Mouse (Mus musculus) small intestine, adult 2 months (tissue): ENCODE data around the gene Serp2. TPM values are rescaled to one million over a fixed set of nuclear protein-coding genes. Genes with fewer than 3 reads are reported as not detected.
A peak's percentile ranks its signal among the peaks of the same experiment; 100 is the strongest.

Experiments
- H3K27ac ChIP-seq: fragments of 200-500 bp; 2 replicates; pipeline ENCODE4 v1.5.1; 2012; ENCODE audit warnings: low read depth, low read length, control low read depth, inconsistent platforms; ENCODE audit not compliant: insufficient read depth
- H3K27me3 ChIP-seq: fragments of 200-500 bp; 2 replicates; pipeline ENCODE4 v1.6.1; 2012; ENCODE audit warnings: mild to moderate bottlenecking, moderate library complexity, low read length, inconsistent platforms; ENCODE audit not compliant: control insufficient read depth, insufficient read depth
- H3K36me3 ChIP-seq: fragments of 200-500 bp; 2 replicates; pipeline ENCODE4 v1.6.1; 2012; ENCODE audit warnings: mild to moderate bottlenecking, low read length, control low read depth, inconsistent platforms; ENCODE audit not compliant: control insufficient read depth, insufficient read depth
- H3K4me1 ChIP-seq: fragments of 200-500 bp; 2 replicates; pipeline ENCODE4 v1.6.1; 2012; ENCODE audit warnings: low read length, inconsistent platforms, mixed read lengths; ENCODE audit not compliant: control insufficient read depth, insufficient read depth, insufficient read length
- H3K4me3 ChIP-seq: fragments of 200-500 bp; 2 replicates; pipeline ENCODE4 v1.5.1; 2012; ENCODE audit warnings: low read depth, mild to moderate bottlenecking, control low read depth, inconsistent platforms, low read length, moderate library complexity
- CTCF ChIP-seq: fragments of 200-500 bp; IDR thresholded peaks from 2 replicates; pipeline ENCODE4 v1.5.1; 2012; ENCODE audit warnings: low read depth, mild to moderate bottlenecking, control low read depth, inconsistent platforms, low read length, moderate library complexity, mixed read lengths; ENCODE audit not compliant: insufficient replicate concordance, insufficient read length; ENCODE audit errors: extremely low read depth
- POLR2A ChIP-seq: fragments of 200-500 bp; IDR thresholded peaks from 2 replicates; pipeline ENCODE4 v1.6.1; 2012; ENCODE audit warnings: low read depth, mild to moderate bottlenecking, control low read depth, inconsistent platforms, low read length, moderate library complexity
- WGBS: fragments of 180-500 bp; shearing (Covaris S2); methylation state at CpG from one replicate; pipeline ENCODE4 v1.1.7; 2018; 5-methylcytosine and 5-hydroxymethylcytosine counted together
- polyA plus RNA-seq: library from polyadenylated mRNA; depleted of rRNA; stranded (reverse); fragments of >200 nt; gene quantifications from 2 replicates; pipeline ENCODE4 v1.2.3, GENCODE M21; 2012

The Serp2 gene
- polyA plus RNA-seq, 1 experiment: 2.0 TPM

DNA sequence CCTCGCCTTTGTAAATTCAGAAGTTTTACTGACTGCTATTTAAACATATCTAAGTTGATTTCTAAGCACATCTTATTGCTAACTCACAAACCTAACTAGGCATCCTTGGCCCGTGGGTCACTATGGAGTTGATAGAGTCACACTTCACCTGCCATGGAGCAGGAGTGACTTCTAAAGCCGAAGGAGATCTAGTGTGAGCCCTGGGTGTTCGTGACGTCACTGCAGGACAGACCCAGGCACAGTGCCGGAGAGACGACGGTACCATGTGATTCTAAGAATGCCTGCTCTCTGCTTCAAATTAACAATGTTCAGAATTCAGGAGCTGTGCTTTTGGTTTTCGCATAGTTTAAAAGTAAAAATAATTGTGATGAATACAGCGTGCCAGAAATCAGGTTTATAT is 48.0 kb downstream of the Serp2 start:
- WGBS: 62% methylated on average over 10 of the region's 10 CpGs
- TF ChIP-seq POLR2A (no peak), CTCF (no peak)
- Histone ChIP-seq H3K4me1 (peaks cover 12% of the 10 kb centered on the region), H3K36me3 (peaks cover 17% of the 10 kb centered on the region), H3K27me3 (no peaks in the 10 kb centered on the region), H3K4me3 (no peak overlapping the region), H3K27ac (no peak overlapping the region)

DNA sequence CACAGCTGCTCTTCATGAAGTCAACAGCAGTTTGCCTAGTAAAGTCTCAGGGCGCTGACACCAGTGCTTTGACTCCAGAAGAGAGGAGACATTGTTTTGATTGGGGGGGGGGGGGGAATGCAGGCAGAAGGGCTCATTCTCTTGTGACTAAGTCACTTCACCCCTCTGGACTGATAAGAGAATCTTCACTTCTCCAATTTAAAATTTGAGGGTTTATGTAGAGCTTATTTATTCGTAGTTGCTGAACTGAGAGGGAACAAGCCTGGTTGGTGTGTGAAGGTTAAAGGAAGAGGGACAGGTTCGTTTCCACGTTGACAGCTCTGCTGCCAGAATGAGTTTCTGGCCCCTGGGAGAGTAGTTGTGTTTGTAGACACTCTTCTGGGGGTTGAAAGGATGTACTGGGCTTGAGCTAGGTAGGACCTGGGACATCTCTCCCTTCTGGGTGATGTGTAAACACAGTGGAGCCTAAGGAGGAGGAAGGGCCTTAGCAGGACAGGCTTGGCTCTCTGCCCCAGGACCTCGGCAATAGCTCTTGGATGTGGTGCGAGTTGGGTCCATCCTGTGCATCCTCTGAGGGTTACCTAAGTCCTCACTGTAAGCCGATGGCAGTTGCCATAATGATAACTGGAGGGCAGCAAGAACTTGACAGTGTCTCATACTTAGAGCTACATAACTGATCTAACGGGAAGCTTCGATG is 48.7 kb downstream of the Serp2 start:
- Histone ChIP-seq H3K27me3 (no peaks in the 10 kb centered on the region), H3K27ac (no peak overlapping the region), H3K4me1 (peaks cover 15% of the 10 kb centered on the region), H3K36me3 (peaks cover 17% of the 10 kb centered on the region), H3K4me3 (no peak overlapping the region)
- 54% methylated on average over 9 of the region's 9 CpGs for WGBS
- TF ChIP-seq POLR2A: no peak
- no peak for TF ChIP-seq CTCF

GRCm38 (mm10) chr14:76507357-76507756 is 49.3 kb downstream of the Serp2 start:
- Histone ChIP-seq H3K4me3 (no peak overlapping the region), H3K36me3 (peaks cover 17% of the 10 kb centered on the region), H3K27ac (no peak overlapping the region), H3K4me1 (peaks cover 10% of the 10 kb centered on the region), H3K27me3 (no peaks in the 10 kb centered on the region)
- TF ChIP-seq POLR2A (no peak), CTCF (no peak)
- WGBS: 87% methylated on average over 7 of the region's 7 CpGs

DNA sequence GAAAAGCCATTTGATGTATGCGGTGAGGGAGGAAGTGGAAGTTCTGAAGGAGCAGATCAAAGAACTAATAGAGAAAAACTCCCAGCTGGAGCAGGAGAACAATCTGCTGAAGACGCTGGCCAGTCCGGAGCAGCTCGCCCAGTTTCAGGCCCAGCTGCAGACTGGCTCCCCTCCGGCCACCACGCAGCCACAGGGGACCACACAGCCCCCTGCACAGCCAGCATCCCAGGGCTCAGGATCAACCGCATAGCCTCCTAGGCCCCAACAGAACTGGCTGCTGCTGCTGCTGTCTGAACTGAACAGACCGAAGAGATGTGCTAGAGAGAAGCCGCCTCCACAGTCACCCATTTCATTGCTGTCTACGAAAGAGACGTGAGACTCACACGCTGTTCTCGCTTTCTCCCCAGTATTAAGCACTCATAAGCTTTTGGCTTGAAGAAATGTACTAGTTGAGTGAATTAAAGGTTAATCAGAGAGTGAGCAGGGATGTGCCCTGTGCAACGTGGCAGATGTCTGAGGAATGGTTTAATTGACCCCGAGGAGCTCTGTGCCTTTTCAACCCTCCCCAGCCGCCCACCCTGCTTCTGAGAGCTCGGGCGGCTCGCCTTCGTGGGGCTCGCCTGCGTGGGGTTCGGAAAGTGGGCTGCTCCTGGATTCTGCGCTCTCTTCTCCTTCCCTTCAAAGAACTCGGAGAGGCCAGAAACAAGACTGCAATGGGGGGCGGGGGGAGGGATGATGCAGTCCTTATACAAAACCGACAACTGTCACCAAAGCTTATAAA is 50.1 kb downstream of the Serp2 start:
- no peaks in the 10 kb centered on the region for H3K27me3 ChIP-seq
- peak overlapping the region; percentile 58 for H3K27ac ChIP-seq
- H3K4me3 ChIP-seq: peak overlapping the region; percentile 78
- peaks cover 7% of the 10 kb centered on the region for H3K4me1 ChIP-seq
- TF ChIP-seq CTCF (no peak), POLR2A (no peak)
- 66% methylated on average over 27 of the region's 27 CpGs for WGBS
- peaks cover 17% of the 10 kb centered on the region for H3K36me3 ChIP-seq

GRCm38 (mm10) chr14:76505439-76506220 is 51.1 kb downstream of the Serp2 start:
- Histone ChIP-seq H3K27ac (peak overlapping the region; percentile 96), H3K4me3 (peak overlapping the region; percentile 78), H3K4me1 (peaks cover 7% of the 10 kb centered on the region), H3K36me3 (peaks cover 17% of the 10 kb centered on the region), H3K27me3 (no peaks in the 10 kb centered on the region)
- no peak for TF ChIP-seq CTCF
- peak; percentile 25; the same call in 1 of the 2 replicates for TF ChIP-seq POLR2A
- WGBS: under 1% methylated on average over 31 of the region's 31 CpGs

DNA sequence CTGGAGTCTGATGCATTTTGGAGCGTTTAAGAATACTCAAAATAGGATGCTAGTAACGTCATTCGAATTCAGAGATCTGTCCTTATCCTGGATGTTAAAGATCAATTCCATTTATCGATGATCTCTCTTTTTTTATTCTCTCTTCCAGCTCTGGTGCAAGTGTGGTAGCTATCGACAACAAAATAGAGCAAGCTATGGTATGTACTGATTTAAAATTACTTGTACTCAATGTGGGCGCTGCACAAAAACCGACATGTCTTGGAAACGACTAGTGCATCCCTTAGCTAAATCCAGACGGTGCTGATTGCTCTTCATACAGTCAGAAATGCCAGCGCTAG is 51.6 kb downstream of the Serp2 start:
- H3K4me3 ChIP-seq: peak overlapping the region; percentile 78
- peak overlapping the region; percentile 96 for H3K27ac ChIP-seq
- TF ChIP-seq CTCF (no peak), POLR2A (no peak)
- peaks cover 17% of the 10 kb centered on the region for H3K36me3 ChIP-seq
- under 1% methylated on average over 10 of the region's 10 CpGs for WGBS
- H3K27me3 ChIP-seq: no peaks in the 10 kb centered on the region
- peaks cover 7% of the 10 kb centered on the region for H3K4me1 ChIP-seq
